In the genomic region with DNA sequence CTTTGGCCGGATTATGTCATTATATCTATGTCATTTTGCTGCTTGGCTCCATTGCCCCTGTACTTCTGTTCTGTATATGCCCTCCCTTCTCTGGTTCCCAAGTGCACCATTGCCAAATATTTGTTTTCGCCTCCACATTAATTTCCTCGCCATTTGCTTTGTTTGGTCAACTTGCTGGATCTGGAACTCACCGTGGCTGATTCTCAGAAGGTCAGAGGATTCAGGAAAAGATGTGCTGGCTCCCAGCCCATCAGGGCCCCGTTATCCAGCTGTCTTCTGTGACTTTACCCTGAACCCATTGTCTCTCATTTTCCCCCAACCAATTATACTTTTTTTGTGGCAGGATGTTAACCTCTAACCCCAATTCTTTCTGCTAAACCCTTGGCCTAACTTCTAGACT, we compare ENCODE assay signal across 15 mouse cellular contexts.
"Had no signal": no experiment of that assay in that cellular context is flagged by ENCODE, and none has a peak within 500 bp of the region (broad histone marks: within the 10 kb centered on the region; RNA-seq: fewer than 3 reads in every experiment).

No protein-coding gene starts in this region.

- H3K27ac ChIP-seq: intestine, embryonic 15.5 days; layer of hippocampus, adult 2 months; limb, embryonic 12.5 days; liver, embryonic 13.5 days; lung, embryonic 15.5 days; macrophage; midbrain, embryonic 12.5 days had no signal

- H3K4me2 ChIP-seq: intestine, embryonic 15.5 days; limb, embryonic 12.5 days; liver, embryonic 13.5 days; lung, embryonic 15.5 days; midbrain, embryonic 12.5 days had no signal

- DNase-seq: liver; liver, embryonic 13.5 days; liver, postnatal 0 days; lung, postnatal 14 days; right cerebral cortex, postnatal 4 days; spleen, adult 18-20 months; thymus, adult 2 months; thymus, postnatal 25 days had no signal

- ATAC-seq: intestine, embryonic 15.5 days; liver, postnatal 0 days had no signal

- H3K36me3 ChIP-seq: intestine, embryonic 15.5 days; limb, embryonic 12.5 days; liver, embryonic 13.5 days; lung, embryonic 15.5 days; midbrain, embryonic 12.5 days had no signal

- H3K4me1 ChIP-seq: intestine, embryonic 15.5 days; limb, embryonic 12.5 days; liver, embryonic 13.5 days; lung, embryonic 15.5 days; megakaryocyte, embryonic 14.5 days; midbrain, embryonic 12.5 days had no signal

- H3K9me3 ChIP-seq: intestine, embryonic 15.5 days; limb, embryonic 12.5 days; liver, embryonic 13.5 days; lung, embryonic 15.5 days; megakaryocyte, embryonic 14.5 days; midbrain, embryonic 12.5 days had no signal

- H3K9ac ChIP-seq: intestine, embryonic 15.5 days; limb, embryonic 12.5 days; liver, embryonic 13.5 days; liver, postnatal 0 days; lung, embryonic 15.5 days; midbrain, embryonic 12.5 days had no signal

- H3K4me3 ChIP-seq: intestine, embryonic 15.5 days; layer of hippocampus, adult 2 months; limb, embryonic 12.5 days; liver, embryonic 13.5 days; lung, embryonic 15.5 days; megakaryocyte, embryonic 14.5 days; midbrain, embryonic 12.5 days had no signal

- H3K27me3 ChIP-seq: intestine, embryonic 15.5 days; limb, embryonic 12.5 days; liver, embryonic 13.5 days; lung, embryonic 15.5 days; megakaryocyte, embryonic 14.5 days; midbrain, embryonic 12.5 days had no signal
